Comparison of ENCODE assay signal across 20 mouse cellular contexts in genomic region chr16:57491853-57492252, GRCm38 (mm10).
A peak's percentile ranks its signal among the peaks of the same experiment; 100 is the strongest.
DNase-seq lines count a peak whose midpoint lies in the region; ATAC-seq and TF ChIP-seq lines count a peak whose summit lies in the region.
"Had no signal": no experiment of that assay in that cellular context is flagged by ENCODE, and none has a peak within 500 bp of the region (broad histone marks: within the 10 kb centered on the region; RNA-seq: fewer than 3 reads in every experiment).

No protein-coding gene starts in this region.

- H3K36me3 ChIP-seq in heart, embryonic 12.5 days = no peaks in the 10 kb centered on the region
- H3K36me3 ChIP-seq in forebrain, embryonic 10.5 days (replicated peaks) = no peaks in the 10 kb centered on the region
- no peaks in the 10 kb centered on the region for H3K36me3 ChIP-seq in intestine, postnatal 0 days (ENCODE audit: control insufficient read depth, insufficient read depth)
- H3K36me3 ChIP-seq: embryonic facial prominence, embryonic 10.5 days; hindbrain, embryonic 12.5 days; intestine, embryonic 15.5 days had no signal

- ATAC-seq in heart, embryonic 12.5 days (ENCODE audit: insufficient number of reproducible peaks, low FRiP score) = no peak
- ATAC-seq in CD4-positive, CD25-positive, alpha-beta regulatory T cell, adult 4 months = peak; percentile 42
- ATAC-seq in intestine, postnatal 0 days = no peak
- ATAC-seq: forebrain, embryonic 14.5 days; hindbrain, embryonic 16.5 days; intestine, embryonic 15.5 days had no signal

- H3K9me3 ChIP-seq in heart, embryonic 12.5 days (replicated peaks) = no peaks in the 10 kb centered on the region
- no peaks in the 10 kb centered on the region for H3K9me3 ChIP-seq in forebrain, embryonic 10.5 days
- no peaks in the 10 kb centered on the region for H3K9me3 ChIP-seq in intestine, postnatal 0 days (ENCODE audit: control insufficient read depth)
- H3K9me3 ChIP-seq: embryonic facial prominence, embryonic 10.5 days; hindbrain, embryonic 12.5 days; intestine, embryonic 15.5 days had no signal

- H3K4me1 ChIP-seq in heart, embryonic 12.5 days (replicated peaks) = peaks cover 11% of the 10 kb centered on the region
- H3K4me1 ChIP-seq in forebrain, embryonic 10.5 days = peaks cover 10% of the 10 kb centered on the region
- no peaks in the 10 kb centered on the region for H3K4me1 ChIP-seq in intestine, postnatal 0 days (replicated peaks; ENCODE audit: control insufficient read depth, insufficient read depth, low read length)

- no peak overlapping the region for H3K4me2 ChIP-seq in heart, embryonic 12.5 days
- no peak overlapping the region for H3K4me2 ChIP-seq in intestine, postnatal 0 days (replicated peaks; ENCODE audit: low read depth)
- H3K4me2 ChIP-seq: hindbrain, embryonic 12.5 days; intestine, embryonic 15.5 days had no signal

- H3K27ac ChIP-seq in heart, embryonic 12.5 days (ENCODE audit: poor library complexity, severe bottlenecking) = no peak overlapping the region
- no peak overlapping the region for H3K27ac ChIP-seq in forebrain, embryonic 10.5 days
- no peak overlapping the region for H3K27ac ChIP-seq in intestine, postnatal 0 days (ENCODE audit: low read depth, low read length)
- H3K27ac ChIP-seq: embryonic facial prominence, embryonic 10.5 days; hindbrain, embryonic 12.5 days; intestine, embryonic 15.5 days had no signal

- WGBS in heart, embryonic 12.5 days = 81% methylated on average over 4 of the region's 4 CpGs
- WGBS in forebrain, embryonic 10.5 days = 94% methylated on average over 4 of the region's 4 CpGs
- 86% methylated on average over 4 of the region's 4 CpGs for WGBS in intestine, postnatal 0 days

- no peaks in the 10 kb centered on the region for H3K27me3 ChIP-seq in heart, embryonic 12.5 days (replicated peaks)
- H3K27me3 ChIP-seq in forebrain, embryonic 10.5 days (ENCODE audit: poor library complexity, severe bottlenecking) = no peaks in the 10 kb centered on the region
- H3K27me3 ChIP-seq in intestine, postnatal 0 days (replicated peaks; ENCODE audit: control insufficient read depth, insufficient read depth, low read length) = no peaks in the 10 kb centered on the region
- H3K27me3 ChIP-seq: hindbrain, embryonic 12.5 days; intestine, embryonic 15.5 days had no signal

- H3K4me3 ChIP-seq in heart, embryonic 12.5 days = no peak overlapping the region
- no peak overlapping the region for H3K4me3 ChIP-seq in forebrain, embryonic 10.5 days
- H3K4me3 ChIP-seq in intestine, postnatal 0 days (ENCODE audit: low read depth, low read length) = no peak overlapping the region
- H3K4me3 ChIP-seq: embryonic facial prominence, embryonic 10.5 days; hindbrain, embryonic 12.5 days; intestine, embryonic 15.5 days had no signal

- peak; percentile 89 for DNase-seq in heart, adult 11 months
- peak; percentile 40 for DNase-seq in induced T-regulatory cell, adult 2 months (ENCODE audit: low read depth)
- DNase-seq in forebrain, embryonic 10.5 days (ENCODE audit: extremely low spot score, low spot score) = no peak
- DNase-seq in adrenal gland, postnatal 10 days = no peak
- DNase-seq: adrenal gland, adult 2 months; cerebellum, adult 11-12 months; cerebellum, adult 9-11 months; cerebellum, postnatal 36 days; gastrocnemius, postnatal 25 days; heart, postnatal 10 days; heart, postnatal 4 days; kidney, adult 2 months had no signal

- no peak for TF ChIP-seq CTCF in intestine, postnatal 0 days (IDR thresholded peaks at IDR 0.05; ENCODE audit: low read depth)

- H3K9ac ChIP-seq in heart, embryonic 12.5 days = no peak overlapping the region
- H3K9ac ChIP-seq in intestine, postnatal 0 days (ENCODE audit: low read depth, low read length) = no peak overlapping the region
- H3K9ac ChIP-seq: hindbrain, embryonic 12.5 days; intestine, embryonic 15.5 days had no signal

Comparison
In these comparisons a context has a peak if more than half of its experiments do, and no peak if none do; other contexts are left out.
1. DNase-seq: peak in heart, adult 11 months (single experiment) and induced T-regulatory cell, adult 2 months (single experiment); none in forebrain, embryonic 10.5 days (single experiment) and adrenal gland, postnatal 10 days (single experiment).